Mouse (Mus musculus): ENCODE results near the gene Uso1.
"Not testable (repeated sequence)": the region's sequence is repeated elsewhere in the genome, so short reads cannot be mapped to it uniquely, and the experiment has no call there.

Gene Uso1

DNA sequence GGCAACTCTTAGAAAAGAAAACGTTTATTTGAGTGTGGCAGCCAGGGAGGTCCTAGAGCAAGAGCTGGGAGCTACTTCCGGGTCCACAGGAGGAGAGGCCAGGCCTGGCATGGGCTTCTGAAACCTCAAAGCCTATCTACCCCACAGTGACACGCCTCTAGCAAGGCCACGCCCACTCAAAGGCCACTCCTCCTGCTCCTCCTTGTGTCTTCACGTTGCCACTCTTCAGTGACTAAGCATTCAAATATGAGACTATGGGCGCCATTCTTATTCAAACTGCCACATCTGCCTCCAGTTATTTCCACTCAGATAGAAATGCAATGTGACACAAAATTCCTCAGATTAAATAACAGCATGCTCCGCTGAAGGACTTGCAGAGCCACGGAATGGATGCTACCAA, 9.2 kb upstream of the Uso1 start:
- peak; percentile 54 to 68 for DNase-seq

DNA sequence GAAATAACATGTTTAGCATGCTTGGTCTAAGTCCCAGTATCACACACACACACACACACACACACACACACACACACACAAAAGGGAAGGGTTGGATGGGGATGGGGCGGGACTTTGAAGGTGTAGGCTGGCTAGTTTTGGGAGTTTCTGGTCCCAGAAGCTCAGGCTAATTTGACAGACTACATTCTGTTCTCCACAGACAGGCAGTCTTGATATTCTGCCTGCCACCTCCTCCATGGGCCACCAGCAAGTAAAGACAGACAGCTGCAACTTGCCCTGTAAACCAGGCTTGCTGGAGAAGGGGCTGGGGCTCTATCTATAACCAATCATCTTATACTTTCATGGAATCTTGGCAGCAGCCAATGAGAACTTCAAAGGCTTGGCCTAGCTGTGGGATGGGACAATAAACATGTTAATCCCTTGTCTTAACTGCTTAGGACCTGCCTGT, 8.4 kb upstream of the Uso1 start:
- DNase-seq: no peak

DNA sequence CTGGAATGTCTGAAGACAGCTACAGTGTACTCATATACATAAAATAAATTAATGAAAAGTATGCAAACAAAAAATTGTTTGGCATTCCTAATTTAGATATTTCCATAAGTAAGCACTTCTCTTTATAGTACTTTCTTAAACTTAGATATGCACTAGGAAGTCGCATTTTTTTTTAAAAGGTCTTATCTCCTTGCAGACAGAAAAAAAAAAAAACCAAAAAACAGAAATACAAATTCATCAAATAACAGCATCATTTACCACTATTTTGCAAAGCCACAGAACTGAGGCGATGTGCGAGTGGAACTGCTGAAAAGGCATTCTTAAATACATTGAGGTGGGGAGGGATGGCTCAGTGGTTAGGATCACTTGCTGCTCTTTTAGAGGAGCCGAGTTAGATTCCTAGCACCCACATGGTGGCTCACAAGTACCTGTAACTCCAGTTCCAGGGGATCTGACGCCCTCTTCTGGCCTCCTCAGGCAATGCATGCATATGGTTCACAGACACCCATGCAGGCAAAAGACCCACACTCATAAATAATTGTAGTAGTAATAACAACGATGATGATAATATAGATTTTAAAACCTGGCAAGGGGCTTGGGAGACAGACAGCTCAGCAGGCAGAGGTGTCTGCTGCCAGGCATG, 7.6 kb upstream of the Uso1 start:
- DNase-seq: no peak

DNA sequence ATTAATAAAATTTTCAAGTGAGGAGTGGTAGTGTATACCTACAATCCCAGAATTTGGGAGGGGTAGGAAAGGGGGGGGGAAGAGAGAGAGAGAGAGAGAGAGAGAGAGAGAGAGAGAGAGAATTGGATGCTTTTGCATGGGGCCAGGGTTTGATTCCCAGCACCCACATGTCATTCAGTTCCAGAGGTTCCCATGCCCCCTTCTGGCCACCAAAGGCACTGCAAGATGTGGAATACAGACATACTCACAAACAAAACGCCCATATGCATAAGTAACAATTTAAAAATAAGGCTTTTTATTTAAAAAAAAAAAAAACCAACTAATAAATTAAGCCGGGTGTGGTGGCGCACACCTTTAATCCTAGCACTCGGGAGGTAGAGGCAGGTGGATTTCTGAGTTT, 5.6 kb upstream of the Uso1 start:
- DNase-seq: no peak

DNA sequence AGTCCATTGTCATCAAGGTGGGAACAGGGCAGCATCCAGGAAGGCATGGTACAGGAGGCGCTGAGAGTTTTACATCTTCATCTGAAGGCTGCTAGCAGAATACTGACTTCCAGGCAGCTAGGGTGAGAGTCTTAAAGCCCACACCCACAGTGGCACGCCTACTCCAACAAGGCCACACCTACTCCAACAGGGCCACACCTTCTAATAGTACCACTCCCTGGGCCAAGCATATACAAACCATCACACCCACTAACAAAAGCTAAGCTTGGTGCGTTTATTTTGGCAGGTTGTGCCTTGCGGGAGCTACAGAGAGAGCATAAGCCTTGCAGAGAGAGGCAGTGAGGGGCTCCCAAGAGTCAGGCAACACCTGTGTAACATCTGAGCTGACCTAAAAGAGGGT, 4.7 kb upstream of the Uso1 start:
- DNase-seq: not testable (repeated sequence)

DNA sequence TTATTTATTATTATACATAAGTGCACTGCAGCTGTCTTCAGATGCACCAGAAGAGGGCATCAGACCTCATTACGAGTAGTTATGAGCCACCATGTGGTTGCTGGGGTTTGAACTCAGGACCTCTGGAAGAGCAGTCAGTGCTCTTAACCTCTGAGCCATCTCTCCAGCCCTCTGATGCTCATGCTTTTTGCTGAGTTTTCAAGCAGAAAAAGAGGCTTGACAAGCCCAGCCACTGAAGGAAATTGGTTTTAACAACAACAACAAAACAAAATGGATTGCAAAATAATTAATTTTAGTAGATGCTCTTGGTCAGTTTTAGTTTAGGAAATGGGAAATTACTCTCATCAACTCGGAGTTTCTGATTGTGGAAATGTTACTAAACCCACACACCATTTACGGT, 2.8 kb upstream of the Uso1 start:
- no peak for DNase-seq

DNA sequence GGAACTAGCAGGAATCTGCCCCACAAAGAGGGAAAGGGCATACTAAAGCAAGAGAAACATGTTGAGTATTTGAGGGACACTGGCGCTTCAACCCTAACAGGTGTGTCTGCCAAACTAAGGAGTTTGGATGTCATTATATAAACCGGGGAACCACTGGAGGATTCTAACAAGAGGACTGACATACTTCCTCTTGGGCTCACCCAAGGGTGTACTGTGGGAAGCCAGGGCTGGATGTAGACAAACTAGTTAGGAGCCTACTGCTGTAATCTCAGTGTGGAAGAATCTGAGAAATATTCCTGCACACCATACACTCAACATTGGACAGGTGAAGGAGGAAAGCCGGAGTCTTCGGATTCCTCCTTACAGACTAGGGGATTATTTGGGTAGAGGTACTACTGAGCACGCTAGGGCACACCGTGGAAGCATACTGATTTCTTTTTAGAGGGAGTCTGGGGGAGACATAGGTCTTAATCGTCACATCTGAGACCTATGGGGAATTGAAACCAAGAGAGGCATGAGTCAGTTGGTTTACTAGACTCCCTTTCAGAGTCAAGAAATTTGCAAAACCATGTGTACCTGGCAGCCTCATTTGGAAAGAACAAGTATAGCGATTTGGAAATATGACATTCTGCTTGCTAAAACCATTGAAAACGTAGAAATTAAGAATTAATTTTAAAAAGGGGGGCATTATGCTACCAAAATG, 1.1 kb upstream of the Uso1 start:
- DNase-seq: no peak

DNA sequence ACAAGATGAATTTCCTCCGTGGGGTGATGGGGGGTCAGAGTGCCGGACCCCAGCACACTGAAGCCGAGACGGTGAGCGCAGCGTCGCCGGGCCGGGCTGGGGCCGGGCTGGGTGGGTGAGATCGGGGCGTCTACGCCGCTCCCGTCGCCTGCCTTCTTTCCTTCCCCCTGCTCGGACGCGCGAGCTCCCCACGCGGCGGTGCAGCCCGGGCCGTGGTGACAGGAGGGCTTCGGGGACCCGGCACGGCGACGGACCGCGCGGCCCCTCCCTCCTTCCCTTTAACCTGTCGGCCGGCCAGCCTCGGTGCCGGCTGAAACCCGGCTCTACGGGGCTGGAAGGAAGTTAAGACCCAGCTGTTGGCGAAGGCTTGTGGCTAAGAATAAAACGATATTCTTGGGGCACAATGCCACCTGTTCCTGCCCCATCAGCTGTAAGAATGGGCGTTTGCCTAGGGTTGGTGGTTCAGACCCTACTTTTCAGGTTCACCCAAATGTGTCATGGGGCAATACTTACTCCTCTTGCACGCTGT, 419 bp downstream of the Uso1 start:
- DNase-seq: peak; percentile 62 to 75

DNA sequence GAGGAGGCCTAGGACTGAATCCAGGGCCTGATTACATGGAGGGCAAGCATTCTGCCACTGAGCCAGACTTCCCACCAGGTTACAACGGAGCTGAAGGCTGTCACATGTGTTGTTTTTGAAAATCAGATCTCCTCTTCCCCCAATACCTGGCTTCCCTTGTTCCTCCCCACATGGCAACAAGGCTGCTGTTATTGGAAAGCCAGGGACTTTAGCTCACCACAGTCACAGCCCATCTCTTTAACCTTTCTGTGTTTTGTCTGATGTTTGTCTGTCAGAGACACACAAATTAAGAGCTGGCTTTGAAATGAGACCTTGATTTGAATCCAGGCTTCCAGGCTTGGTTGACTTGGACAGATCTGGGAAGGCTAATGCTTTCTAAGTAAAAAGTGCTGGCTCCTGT, 1.5 kb downstream of the Uso1 start:
- no peak for DNase-seq

DNA sequence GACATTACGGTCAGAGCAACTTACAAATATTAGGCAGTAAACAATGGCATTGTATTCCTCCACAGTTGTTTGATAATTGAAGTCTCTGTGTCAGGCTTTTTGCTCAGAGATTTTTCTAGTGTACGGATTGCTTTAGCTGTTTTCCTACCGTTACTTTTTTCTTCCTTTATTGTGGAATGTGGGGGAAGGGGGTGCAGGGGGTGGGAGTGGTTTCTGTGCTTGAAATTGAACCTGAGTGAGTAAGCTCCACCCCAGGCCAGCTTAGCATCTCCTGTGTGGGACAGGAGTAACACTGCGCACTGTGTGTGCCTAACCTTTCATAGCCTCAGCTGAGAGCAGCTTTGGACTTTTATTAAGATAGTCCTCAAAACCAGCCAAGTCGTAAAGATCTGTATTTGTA, 4.0 kb downstream of the Uso1 start:
- no peak for DNase-seq

DNA sequence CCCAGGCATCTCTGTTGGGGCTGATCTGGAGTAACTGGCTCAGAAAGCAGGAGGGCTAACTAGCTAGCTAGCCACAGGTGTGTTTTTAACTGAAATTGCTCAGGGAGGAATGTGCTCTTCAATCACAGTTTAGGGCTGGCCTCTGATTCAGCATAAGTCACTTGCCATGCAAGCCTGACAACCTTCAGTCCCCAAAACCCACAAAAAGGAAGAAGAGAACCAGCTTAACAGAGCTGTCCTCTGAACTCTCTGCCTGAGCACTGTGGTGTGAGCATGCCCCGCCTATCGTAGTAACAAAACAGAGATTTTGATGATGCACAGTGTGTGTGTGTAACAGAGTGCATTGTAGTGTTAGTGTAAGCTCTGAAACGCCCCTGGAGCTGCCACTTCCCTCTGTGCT, 4.7 kb downstream of the Uso1 start:
- DNase-seq: no peak

DNA sequence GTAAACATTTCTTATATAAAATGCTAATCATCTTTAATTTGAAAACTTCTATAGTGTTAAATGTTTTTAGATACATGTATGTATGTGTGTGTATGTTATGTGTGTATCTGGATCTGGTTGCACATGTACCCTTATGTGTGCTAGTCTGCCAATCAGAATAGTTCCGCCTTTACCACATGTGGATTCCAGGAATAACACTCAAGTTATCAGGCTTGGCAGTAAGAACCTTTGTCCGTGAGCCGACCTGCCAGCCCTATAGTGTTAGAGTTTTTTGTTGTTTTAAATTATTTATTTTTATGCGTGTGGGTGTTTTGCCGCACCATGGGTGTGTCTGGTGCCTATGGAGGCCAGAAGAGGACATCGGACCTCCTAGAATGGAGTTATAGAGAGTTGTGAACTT, 5.9 kb downstream of the Uso1 start:
- DNase-seq: no peak

DNA sequence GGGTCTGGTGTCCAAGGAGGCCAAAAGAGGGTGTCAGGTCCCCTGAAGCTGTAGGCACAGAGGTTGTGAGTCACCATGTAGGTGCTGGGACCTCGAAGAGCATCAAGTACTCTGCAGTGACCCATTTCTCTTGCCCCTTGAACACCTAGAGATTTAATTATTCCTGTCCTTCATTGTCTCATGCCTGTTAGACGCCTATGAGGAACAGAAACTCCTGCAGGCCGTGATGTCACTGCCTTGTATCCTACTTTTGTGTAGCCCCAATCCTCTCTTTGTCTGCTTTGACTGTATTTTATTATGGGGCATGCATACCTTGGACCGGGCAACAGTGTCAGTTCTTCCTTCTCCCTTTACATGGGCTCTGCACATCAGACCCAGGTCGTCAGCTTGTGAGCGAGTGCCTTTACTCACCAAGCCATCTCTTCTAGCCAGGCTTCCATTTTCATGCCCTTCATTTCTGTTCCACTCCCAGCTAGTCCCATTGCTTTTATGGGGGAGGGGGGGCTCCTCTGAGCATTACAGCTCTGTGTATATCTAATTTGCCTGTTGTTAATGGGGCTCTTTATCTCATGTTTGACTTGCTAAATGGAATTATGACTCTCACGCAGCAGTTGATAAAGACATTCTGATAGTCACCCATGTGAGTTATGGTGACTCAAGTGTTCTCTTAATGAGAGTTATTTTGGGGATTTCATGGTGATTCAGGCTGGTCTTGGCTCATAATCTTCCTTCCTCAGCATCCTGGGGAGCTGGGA, 7.4 kb downstream of the Uso1 start:
- DNase-seq: no peak

DNA sequence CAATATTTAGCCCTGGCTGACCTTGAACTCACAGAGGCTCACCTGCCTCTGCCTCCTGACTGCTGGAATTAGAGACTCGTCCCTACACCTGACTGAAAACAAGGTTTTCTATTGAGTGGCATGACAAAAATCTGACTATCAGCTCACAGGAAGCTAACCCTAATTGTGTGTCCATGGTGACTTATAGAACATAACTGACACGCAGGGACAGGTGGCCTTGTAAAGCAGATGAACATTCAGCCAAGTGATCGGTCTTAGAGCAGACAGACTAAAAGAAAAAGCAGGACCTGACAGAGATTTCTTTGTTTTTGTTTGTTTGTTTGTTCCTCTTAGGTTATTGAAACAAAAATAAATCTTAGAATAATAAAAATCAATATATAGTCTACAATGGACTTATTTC, 10.5 kb downstream of the Uso1 start:
- no peak for DNase-seq

DNA sequence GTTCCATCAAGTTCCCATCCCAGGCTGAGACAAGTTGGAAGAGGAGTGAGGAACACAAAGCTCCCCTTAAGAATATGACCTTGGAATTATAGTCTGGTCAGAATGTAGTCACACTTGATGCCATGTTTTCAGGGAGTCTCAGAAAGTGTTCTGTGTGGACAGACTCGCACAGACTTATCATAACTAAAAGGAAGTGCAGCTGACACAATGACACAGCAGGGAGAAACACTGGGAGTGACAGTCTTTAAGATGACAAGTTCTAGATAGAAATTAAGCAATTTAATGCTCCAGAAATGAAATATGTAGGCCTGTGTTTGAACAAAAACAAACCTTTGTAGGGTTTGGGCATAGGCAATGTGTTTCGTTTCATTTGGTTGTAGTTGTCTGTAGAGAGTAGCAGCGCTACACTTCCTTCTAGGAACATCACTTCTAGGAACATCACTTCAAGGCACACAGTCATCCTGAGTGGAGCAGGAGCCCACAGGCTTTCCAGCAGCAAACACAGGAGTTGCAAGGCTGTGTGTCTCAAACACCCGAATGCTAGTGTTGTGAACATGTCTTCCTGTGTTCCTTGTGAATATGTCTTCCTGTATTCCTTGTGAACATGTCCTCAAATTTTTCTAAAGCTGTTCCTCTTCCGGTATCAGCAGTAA, 11.7 kb downstream of the Uso1 start:
- DNase-seq: no peak

DNA sequence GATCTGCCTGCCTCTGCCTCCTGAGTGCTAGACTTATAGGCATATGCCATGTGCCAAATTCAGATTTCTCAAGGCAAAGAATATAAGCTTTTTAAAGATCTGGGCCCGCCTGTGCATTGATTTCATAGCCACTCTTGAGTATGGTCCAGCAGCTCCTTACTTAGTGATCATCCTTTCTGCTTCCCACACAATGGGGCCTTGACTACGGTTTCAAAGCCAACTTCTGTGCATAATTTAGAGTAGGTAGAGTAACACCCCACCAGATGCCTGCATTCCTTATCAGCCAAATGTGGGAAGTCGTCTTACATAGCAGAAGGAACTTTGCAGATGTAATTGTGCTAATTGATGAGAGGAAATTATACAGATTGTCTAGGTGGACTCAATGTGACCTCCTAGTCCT, 17.1 kb downstream of the Uso1 start:
- no peak for DNase-seq

DNA sequence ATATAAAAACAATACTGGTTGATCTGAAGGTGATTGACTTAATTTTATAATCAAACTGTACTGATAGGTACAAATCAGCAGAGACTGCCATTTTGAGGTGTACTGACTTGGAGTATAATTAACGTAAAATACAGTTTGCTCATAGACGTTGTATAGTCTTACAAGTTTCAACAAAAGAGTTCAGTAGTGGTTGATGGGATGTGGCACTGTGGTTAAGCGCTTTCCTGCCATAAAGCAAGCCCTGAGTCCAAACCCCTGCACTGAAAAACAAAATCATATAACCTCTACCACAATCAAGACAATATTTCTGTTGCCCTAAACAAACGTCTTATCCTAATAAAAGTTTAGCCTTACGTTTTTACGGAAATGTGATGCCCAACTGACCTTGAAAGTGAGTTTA, 28.2 kb downstream of the Uso1 start:
- DNase-seq: no peak

DNA sequence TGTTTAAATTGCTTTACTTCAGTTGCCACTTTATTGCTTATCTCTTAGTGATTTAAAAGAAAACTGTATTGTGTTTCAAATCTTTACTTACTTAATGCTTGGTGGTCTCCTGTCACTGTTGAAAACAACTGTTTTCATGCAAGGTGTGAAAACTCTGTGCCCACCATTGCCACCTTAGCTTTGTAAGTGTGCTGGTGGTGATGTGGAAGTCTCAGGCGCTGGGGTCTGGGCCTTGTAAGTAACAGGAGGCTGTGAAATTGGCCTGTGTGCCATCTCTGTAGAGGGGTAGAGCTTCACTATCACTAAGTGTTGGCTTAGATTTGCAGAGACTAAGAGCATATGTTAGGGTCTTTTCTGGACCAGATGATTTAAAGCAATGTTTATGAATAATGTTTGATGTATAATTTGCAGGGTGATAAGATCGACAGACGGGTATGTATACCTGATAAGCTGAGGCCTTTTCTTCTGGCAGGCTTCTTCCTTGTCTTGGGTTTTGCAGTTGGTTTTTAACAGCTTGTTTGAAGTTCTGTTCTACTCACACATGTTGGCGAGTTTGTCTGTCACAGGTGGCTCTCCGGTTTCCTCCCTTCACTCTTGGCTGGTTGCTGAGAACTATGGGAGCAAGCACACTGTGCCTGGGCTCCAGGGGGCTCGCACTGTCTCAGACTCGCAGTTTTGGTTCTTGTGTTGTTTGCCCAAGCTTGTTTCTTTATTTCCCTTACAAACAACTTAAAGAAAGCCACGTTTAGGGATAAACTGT, 45.5 kb downstream of the Uso1 start:
- no peak for DNase-seq

DNA sequence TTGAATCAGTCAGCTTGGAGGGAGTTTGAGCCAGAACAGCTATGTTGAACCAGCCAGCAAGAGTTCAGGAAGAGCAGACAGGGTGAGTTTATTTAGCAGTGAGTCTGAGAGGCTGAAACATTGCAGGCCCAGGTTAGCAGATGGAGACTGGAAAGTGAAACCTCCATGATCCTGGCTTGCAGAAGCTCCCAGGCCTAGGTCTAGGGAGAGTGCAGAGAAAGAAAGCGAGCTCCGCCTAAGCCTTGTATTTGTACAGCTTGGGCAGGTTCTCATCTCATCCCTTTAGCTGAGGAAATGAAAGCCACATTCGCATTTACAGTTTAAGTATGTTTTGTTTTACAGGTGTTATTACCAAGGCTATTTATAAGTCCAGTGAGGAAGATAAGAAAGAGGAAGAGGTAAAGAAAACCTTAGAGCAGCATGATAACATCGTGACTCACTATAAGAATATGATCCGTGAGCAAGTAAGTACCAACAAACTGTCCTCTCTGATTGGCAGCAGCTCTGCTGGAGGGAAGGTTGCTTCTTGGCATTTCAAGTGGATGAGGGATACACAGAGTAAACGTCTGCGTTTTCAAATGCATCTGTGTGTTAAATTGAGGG, 51.2 kb downstream of the Uso1 start:
- DNase-seq: no peak

DNA sequence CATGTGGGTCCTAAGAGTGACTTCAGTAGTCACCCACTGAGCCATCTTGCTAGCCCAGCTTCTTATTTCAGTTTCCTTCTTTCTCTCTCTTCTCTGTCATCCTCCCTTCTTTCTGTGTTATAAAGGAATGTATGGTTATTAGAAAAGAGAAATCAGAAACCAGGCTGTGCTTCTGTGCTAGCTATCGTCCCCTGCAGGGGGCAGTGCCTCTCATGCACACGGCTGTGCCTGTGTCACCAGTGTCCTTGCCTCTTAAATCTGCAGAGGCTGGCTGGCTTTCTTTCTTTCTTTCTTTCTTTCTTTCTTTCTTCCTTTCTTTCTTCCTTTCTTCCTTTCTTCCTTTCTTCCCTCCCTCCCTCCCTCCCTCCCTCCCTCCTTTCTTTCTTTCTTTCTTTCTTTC, 58.0 kb downstream of the Uso1 start:
- peak; percentile 74 to 76 for DNase-seq

DNA sequence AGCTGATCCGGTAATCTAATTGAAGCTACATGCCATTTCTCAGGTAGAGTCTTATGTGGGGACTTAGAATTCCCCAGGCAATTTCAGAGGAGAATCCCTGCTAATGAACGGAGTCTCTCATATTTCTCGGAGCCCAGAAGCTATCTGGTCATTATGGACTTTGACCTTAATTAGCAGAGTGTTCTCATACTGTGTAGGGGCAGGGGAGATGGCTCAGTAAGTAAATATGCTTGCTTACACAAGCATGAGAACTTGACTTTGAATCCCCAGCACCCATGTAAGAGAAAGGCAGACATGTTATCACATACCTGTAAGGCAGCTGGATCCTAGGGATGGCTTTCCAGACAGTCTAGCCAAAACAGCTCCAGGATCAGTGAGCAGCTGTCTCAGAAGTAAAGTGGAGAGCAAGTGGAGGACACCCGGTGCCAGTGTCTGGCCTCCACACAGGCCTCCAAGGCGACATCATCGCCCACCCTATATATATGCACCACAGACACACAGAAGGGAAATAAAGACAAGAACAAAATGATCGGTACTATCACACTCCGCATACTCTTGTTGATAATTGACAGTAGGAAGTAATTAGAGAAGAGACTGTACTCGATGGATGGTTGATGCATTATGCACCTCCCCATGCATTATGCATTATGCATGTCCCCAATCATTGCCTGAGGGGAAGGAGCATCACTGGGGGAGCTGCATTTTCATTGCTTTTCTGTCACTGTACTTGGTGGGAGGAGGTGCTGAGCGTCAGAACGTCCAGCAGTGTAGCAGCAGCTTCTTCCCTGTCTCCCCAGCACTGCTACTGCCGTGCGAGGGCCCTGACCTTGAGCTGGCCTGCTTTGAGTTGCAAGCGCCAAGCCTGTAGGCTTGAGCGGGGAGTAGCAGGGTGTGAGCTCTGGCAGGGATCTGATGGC, 59.4 kb downstream of the Uso1 start:
- DNase-seq: no peak
